Mouse (Mus musculus): ENCODE measurements around the gene 1700024P04Rik.
"Not testable (repeated sequence)": the region's sequence is repeated elsewhere in the genome, so short reads cannot be mapped to it uniquely, and the experiment has no call there.

1700024P04Rik gene

DNA sequence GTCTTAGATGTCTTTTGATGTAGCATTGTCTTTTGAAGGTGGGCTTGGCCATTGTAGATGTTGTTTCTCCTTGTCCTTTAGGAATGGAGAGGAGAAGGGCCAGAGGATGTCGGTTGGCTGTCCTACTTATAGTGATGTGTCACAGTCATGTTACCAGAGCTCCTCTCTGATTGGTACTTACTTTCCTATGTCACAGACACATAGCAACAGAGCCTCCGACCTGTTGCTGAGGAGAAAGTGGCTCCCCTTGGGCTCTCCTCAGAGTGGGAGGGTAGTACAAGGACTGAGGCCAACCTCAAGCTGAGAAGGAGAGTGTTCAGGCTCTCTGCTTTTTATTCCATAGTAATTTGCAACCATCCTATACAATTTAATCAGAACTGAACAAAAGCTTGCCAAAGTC is at the start of gene 1700024P04Rik:
Gene 1700024P04Rik (minus strand): TSS at position 101 of the 400 bp plus-strand sequence.
- no peak for DNase-seq (ENCODE audit: extremely low read depth, low read depth)

DNA sequence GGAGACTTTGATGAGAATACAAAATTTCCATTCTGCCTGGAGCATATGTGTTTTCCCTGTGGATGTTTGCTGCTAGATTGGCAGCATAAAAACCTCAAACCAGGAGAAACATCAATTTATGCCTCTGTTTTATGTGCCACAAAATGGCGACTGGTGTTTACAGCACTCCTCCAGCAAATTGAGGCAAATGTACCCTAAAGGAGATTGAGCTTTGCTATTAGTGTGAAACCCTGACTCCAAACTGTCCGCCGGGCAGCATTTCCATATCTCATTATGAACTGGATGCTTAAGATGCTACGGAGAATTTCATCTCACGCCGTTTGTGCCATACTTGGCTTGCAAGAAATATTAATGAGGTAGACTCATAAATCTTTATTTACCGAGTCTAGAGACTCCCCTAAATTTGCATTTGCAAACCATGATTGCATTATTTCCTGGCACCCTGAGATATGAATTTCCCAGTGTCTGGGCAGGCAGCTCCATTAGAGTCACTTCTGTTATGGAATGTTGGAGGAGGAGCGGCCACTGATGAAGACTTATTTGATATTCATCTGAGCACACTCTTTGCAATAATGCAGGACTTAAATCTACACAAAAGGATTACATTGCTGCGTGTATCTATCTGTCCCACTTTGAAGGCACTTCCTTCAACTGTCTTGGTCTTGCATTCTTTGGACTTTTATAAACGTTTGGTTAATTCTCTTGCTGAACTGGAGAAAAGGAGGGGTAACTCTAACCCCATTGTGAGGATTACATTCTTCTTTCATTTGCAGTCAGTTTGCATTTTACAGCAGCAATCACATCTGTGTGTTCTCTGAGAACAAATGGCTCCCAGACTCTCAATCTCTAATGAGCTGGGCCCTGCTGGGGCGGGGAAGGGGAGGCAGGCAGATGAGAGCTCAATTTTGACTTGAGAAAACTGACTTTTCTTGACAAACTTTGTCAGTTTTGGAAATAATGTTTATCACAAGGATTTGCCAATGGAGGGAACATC is 47.2 kb upstream of the 1700024P04Rik start:
- DNase-seq (ENCODE audit: extremely low read depth, low read depth) = no peak

GRCm38 (mm10) chr13:99030579-99031200 is 46.3 kb upstream of the 1700024P04Rik start:
- DNase-seq (ENCODE audit: extremely low read depth, low read depth) = no peak

- DNase-seq (ENCODE audit: extremely low read depth, low read depth) = no peak
These were observed 40.9 kb upstream of the 1700024P04Rik start for GRCm38 (mm10) chr13:99025268-99025667.

GRCm38 (mm10) chr13:99022036-99022435 is 37.7 kb upstream of the 1700024P04Rik start:
- DNase-seq (ENCODE audit: extremely low read depth, low read depth) = no peak

DNA sequence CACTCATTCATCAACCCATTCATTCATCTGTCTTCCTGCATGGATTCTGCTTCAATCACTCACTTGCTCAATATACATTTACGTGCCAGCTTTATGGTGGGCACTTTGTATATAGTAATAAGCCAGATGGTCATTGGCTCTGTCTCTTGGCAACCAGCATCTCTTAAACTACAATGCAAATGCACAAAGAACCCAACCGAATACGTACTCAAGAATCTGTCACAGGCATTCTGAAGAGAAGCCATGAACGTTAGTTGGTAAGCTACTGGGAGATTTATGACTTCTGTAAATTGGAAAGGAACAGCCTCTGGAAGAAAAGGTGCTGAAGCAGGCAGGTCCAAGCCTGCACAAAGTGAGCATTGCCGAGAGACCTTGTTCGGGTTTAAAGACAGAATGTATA is 36.8 kb upstream of the 1700024P04Rik start:
- DNase-seq (ENCODE audit: extremely low read depth, low read depth) = no peak

- peak; percentile 69 for DNase-seq (ENCODE audit: extremely low read depth, low read depth)
These were observed 35.7 kb upstream of the 1700024P04Rik start for GRCm38 (mm10) chr13:99019831-99020669.

DNA sequence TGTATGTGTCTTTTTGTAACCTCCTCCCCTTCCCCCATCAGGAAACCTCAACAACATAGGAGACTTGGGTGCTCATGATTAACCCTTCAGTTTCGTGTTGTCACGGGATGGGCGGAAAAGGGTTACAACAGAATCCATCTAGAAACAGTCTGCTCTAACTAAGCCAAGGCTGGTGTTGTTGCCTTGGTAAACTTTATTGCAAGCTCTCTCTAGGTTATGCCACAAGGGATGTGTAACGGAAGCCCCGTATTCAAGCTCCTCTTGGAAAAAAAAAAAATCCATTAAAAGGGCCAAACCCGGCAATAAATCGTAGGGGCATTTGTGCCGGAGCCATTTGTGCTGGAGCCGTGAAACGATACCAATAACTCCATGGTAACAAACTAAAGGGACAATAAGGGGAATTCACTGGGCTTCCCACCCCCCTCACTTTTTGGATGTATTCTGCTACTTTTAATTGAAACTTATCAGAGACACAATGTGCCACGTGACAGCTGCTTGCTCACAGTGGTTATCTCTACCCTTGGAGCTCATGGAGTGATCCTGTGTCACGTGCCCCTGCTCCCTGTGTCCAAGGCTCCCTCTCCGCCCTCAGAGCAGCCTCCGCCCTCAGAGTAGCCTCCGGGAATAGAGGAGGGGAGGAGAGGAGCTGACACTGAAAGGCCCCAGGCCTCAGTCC is 34.3 kb upstream of the 1700024P04Rik start:
- DNase-seq (ENCODE audit: extremely low read depth, low read depth) = no peak

GRCm38 (mm10) chr13:99016696-99017095 is 32.3 kb upstream of the 1700024P04Rik start:
- no peak for DNase-seq (ENCODE audit: extremely low read depth, low read depth)

GRCm38 (mm10) chr13:99012891-99013290 is 28.5 kb upstream of the 1700024P04Rik start:
- DNase-seq (ENCODE audit: extremely low read depth, low read depth) = no peak

DNA sequence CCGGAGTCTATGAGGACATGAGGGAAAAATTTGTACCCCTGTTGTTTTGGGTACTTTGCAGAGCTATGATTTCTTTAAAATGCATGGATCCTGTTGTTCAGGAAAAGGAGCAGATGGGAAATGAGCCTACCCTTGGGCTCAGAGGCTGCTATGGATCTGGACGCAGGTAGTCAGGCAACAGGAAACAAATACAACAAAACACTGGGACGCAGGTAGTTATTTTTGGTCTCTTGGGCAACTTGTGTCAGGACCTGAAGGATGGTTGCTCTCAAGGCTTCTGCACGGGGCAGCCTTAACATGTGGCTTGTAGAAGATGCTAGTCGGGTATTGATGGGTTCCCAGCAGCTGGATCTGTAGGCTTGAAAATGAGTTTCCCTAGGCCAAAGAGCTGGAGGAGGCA is 23.6 kb upstream of the 1700024P04Rik start:
- no peak for DNase-seq (ENCODE audit: extremely low read depth, low read depth)

- DNase-seq (ENCODE audit: extremely low read depth, low read depth) = no peak
These were observed 22.2 kb upstream of the 1700024P04Rik start for GRCm38 (mm10) chr13:99006389-99007099.

DNA sequence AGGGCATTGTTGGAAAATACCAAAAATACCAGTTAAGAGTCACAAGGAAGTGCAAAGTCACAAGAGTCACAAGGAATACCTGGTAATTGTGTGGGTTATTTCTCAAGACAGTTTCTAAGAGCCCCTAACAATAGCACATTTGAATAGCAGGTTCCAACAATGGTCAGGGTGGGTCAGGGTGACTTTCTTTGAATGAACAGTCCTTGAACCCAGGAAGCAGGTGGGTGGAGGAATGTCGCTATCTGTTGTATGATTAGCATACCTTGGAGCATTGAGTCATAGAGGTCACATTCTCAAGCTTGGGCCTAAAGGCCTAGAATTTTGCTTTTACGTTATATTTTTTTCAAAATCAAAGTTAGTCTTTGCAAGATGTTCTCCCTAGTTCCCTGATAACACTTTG is 17.3 kb upstream of the 1700024P04Rik start:
- not testable (repeated sequence) for DNase-seq (ENCODE audit: extremely low read depth, low read depth)

DNA sequence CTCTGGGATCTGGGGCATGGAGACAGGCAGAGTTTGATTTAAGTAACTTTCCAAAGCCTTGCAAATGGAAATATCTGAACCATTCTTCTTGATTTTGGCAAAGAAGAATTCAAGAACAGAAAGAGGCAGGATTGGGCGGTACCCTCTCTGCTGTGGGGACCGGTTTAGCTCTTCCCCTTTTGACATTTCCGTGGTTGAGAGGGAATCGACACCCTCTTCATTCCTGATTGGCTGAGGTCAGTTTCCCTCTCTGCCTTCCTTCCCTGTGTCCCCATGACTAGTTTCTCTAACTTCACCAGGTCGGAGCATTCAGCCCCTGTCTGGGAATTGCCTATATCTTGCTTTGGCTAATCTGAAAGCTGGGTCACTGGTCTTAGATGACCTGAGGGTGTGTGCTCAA is 12.7 kb upstream of the 1700024P04Rik start:
- no peak for DNase-seq (ENCODE audit: extremely low read depth, low read depth)

- DNase-seq (ENCODE audit: extremely low read depth, low read depth) = no peak
These were observed 7.1 kb downstream of the 1700024P04Rik start for GRCm38 (mm10) chr13:98977070-98977785.

GRCm38 (mm10) chr13:98976022-98976421 is 8.3 kb downstream of the 1700024P04Rik start:
- DNase-seq (ENCODE audit: extremely low read depth, low read depth) = not testable (repeated sequence)

DNA sequence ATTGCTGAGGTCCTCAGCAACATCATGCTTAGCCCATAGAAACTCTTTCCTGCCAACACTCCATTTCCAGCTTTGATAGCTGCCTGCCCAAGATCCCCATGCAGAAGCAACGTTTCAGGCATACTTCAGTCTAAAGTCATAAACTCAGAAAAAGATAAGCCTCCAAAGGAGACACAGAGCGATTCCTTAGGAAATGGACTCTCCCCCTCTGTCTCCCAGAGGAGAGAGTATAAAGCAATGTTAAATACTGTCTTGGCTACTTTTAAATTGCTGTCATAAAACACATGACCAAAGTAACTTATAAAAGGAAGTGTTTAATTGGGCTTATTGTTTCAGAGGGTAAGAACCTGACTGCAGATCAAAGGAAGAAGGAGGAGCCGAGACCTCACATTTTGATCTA is 12.3 kb downstream of the 1700024P04Rik start:
- no peak for DNase-seq (ENCODE audit: extremely low read depth, low read depth)

GRCm38 (mm10) chr13:98971641-98972040 is 12.7 kb downstream of the 1700024P04Rik start:
- DNase-seq (ENCODE audit: extremely low read depth, low read depth) = no peak

- peak; percentile 46 for DNase-seq (ENCODE audit: extremely low read depth, low read depth)
These were observed 15.8 kb downstream of the 1700024P04Rik start for GRCm38 (mm10) chr13:98968517-98968916.

DNA sequence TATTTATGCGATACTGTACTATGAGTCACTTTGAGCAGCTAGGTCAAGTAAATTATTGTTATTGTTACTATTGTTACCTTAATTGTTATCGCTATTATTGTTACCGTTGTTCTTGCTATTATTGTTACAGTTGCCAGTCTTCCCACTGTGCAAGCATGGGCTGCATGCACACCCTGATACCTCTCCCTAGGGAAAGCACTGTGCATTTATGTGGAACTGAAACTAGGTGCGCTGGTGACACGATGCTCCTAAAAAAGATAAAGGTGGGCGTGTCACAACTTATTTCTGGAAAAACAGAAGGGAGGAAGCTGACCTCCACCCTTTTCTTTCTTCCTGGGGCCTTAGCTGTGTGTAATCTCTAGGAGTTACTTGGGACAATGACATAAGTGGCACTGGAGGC is 16.4 kb downstream of the 1700024P04Rik start:
- no peak for DNase-seq (ENCODE audit: extremely low read depth, low read depth)

All from MEL-GATA-1-ER (cell line).